Mouse (Mus musculus) lung, embryonic 16.5 days (tissue): Measurements from ENCODE around the gene Ifi214. TPM values are rescaled to one million over a fixed set of nuclear protein-coding genes. Genes with fewer than 3 reads are reported as not detected.
"Not testable (repeated sequence)": the region's sequence is repeated elsewhere in the genome, so short reads cannot be mapped to it uniquely, and the experiment has no call there.

ENCODE experiments used
- ATAC-seq: fragments of 200-750 bp; cut with Nextera tagmentation; 2 replicates; pipeline ENCODE4 v1.8.0; 2017; ENCODE audit warnings: low read depth, mild to moderate bottlenecking, moderate library complexity
- H3K27ac ChIP-seq: fragments of 300-500 bp; sonication (generic); 2 replicates; pipeline ENCODE4 v1.5.1; 2014; ENCODE audit warnings: mild to moderate bottlenecking, control low read depth, low read length
- H3K27me3 ChIP-seq: fragments of 300-500 bp; sonication (generic); 2 replicates; pipeline ENCODE4 v1.6.1; 2014; ENCODE audit warnings: low read depth, low read length, mixed read lengths; ENCODE audit not compliant: control insufficient read depth, insufficient read depth
- H3K36me3 ChIP-seq: fragments of 300-500 bp; sonication (generic); 2 replicates; pipeline ENCODE4 v1.6.1; 2014; ENCODE audit warnings: low read length; ENCODE audit not compliant: control insufficient read depth, insufficient read depth
- H3K4me1 ChIP-seq: fragments of 300-500 bp; sonication (generic); replicated peaks from 2 replicates; pipeline ENCODE4 v1.6.1; 2014; ENCODE audit warnings: low read length, mixed read lengths; ENCODE audit not compliant: control insufficient read depth, insufficient read depth
- H3K4me2 ChIP-seq: fragments of 300-500 bp; sonication (generic); 2 replicates; pipeline ENCODE4 v1.6.1; 2014; ENCODE audit warnings: low read depth, low read length, control low read depth
- H3K4me3 ChIP-seq: fragments of 300-500 bp; sonication (generic); 2 replicates; pipeline ENCODE4 v1.5.1; 2014; ENCODE audit warnings: mild to moderate bottlenecking, low read length, control low read depth
- H3K9ac ChIP-seq: fragments of 300-500 bp; sonication (generic); 2 replicates; pipeline ENCODE4 v1.6.1; 2014; ENCODE audit warnings: low read length, control low read depth
- H3K9me3 ChIP-seq: fragments of 300-500 bp; sonication (generic); 2 replicates; pipeline ENCODE4 v1.6.1; 2016; ENCODE audit warnings: low read length; ENCODE audit not compliant: control insufficient read depth
- WGBS: fragments of 180-500 bp; shearing (Covaris S2); extraction: QIAGEN DNeasy Blood & Tissue Kit; methylation state at CpG from one replicate; pipeline ENCODE4 v1.1.7; 2014; 5-methylcytosine and 5-hydroxymethylcytosine counted together
- microRNA-seq: library from miRNA; unstranded; fragments of <30 nt; microRNA quantifications from one replicate; pipeline ENCODE4, GENCODE M21; 2016
- polyA plus RNA-seq: library from polyadenylated mRNA; unstranded; fragments of >200 nt; fragmentation: Nextera tagmentation; extraction: Ambion mirVana; gene quantifications from 2 replicates; pipeline ENCODE4 v1.2.1, GENCODE M21; 2015

The Ifi214 gene
- polyA plus RNA-seq, 1 experiment from 2014 or later: not detected

- H3K9ac ChIP-seq, ATAC-seq, H3K4me1 ChIP-seq, H3K4me2 ChIP-seq, H3K27ac ChIP-seq, H3K36me3 ChIP-seq, H3K9me3 ChIP-seq, H3K4me3 ChIP-seq, H3K27me3 ChIP-seq: not testable (repeated sequence)
- 83% methylated on average over 3 of the region's 3 CpGs for WGBS
Observed at GRCm38 (mm10) chr1:173481182-173481574, 54.6 kb downstream of the Ifi214 start.

GRCm38 (mm10) chr1:173480399-173481181, 55.2 kb downstream of the Ifi214 start:
- H3K27me3 ChIP-seq, H3K4me1 ChIP-seq, H3K27ac ChIP-seq, H3K9me3 ChIP-seq, H3K4me2 ChIP-seq, H3K4me3 ChIP-seq, ATAC-seq, H3K36me3 ChIP-seq, H3K9ac ChIP-seq: not testable (repeated sequence)
- 83% methylated on average over 5 of the region's 5 CpGs for WGBS

Small RNA genes lying within 50 kb of the gene (microRNA-seq; reads per million reads assigned to microRNA genes)
- gene Gm44481: not detected

Other genes with a start within 250 kb of the Ifi214 start
- 0.21 and 0.73 TPM in 2 replicates for gene Ackr1, start 202.2 kb downstream of the Ifi214 start, polyA plus RNA-seq
- gene Aim2, start 185.1 kb downstream of the Ifi214 start, polyA plus RNA-seq: 1.3 and 2.6 TPM in 2 replicates
- 0.87 and 0.94 TPM in 2 replicates for gene Cadm3, start 168.3 kb downstream of the Ifi214 start, polyA plus RNA-seq
- gene Ifi206, start 44.9 kb downstream of the Ifi214 start, polyA plus RNA-seq: 0.08 and 0.21 TPM in 2 replicates
- gene Ifi213, start 63.3 kb upstream of the Ifi214 start, polyA plus RNA-seq: not detected in 2 replicates
- gene Ifi209, start 95.0 kb upstream of the Ifi214 start, polyA plus RNA-seq: 0.21 and 0.50 TPM in 2 replicates
- 0.08 TPM in 1 of 2 replicates, not detected in the other for gene Ifi208, start 137.7 kb upstream of the Ifi214 start, polyA plus RNA-seq
- 0.85 and 0.98 TPM in 2 replicates for gene Ifi207, start 205.8 kb upstream of the Ifi214 start, polyA plus RNA-seq
- gene Ifi204, start 231.0 kb upstream of the Ifi214 start, polyA plus RNA-seq: 1.6 and 2.2 TPM in 2 replicates